Mouse (Mus musculus): ENCODE measurements around the gene Notch1.

DNA sequence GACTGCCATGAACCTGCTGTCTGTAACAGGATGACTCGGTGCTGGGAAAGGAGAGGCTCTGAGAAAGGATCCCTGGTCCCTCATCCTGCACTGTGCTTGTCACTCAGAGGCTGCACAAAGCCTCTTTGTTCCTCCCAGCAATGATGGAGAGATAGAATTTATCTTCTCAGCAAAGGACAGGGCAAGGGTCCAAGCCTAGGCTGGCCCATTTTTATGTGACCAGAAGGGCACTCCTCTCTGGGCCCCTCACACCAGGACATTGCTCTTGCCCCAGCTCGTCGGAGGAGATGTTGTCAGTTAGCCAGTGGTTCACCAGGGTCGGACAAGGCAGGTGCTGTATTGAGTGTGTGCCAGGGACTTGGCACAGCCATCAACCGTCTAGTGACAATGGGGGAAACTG, 16.8 kb upstream of the Notch1 start:
- TF ChIP-seq CTCF (IDR thresholded peaks at IDR 0.05 in 2 of 3, conservative IDR thresholded peaks at IDR 0.05 in 1 of 3; ENCODE audit: control insufficient read depth in 1 of 3, insufficient read depth in 1 of 3, low read depth in 2 of 3, low read length in 3 of 3, poor library complexity in 1 of 3, severe bottlenecking in 1 of 3) = no peak
- no peak for TF ChIP-seq GATA1 (IDR thresholded peaks at IDR 0.05; ENCODE audit: low read depth, low read length)
- no peak for TF ChIP-seq EP300 (IDR thresholded peaks at IDR 0.05; ENCODE audit: low read depth in 1 of 2, low read length in 2 of 2)

Data from MEL (cell line).